Mouse (Mus musculus) limb, embryonic 11.5 days (tissue): ENCODE measurements around the gene Tle6. TPM values are rescaled to one million over a fixed set of nuclear protein-coding genes. Genes with fewer than 3 reads are reported as not detected.
A peak's percentile ranks its signal among the peaks of the same experiment; 100 is the strongest.

ENCODE experiments used
- ATAC-seq: fragments of 200-750 bp; cut with Nextera tagmentation; 2 replicates; pipeline ENCODE4 v1.8.0; 2017; ENCODE audit warnings: low read depth; ENCODE audit not compliant: insufficient number of reproducible peaks, low FRiP score, low TSS enrichment
- DNase-seq: peaks from one replicate; pipeline ENCODE4 v3.0.0-alpha.2; 2015; ENCODE audit warnings: low spot score
- H3K27ac ChIP-seq: fragments of 300-500 bp; sonication (generic); replicated peaks from 2 replicates; pipeline ENCODE4 v1.5.1; 2014; ENCODE audit warnings: low read depth, mild to moderate bottlenecking, low read length
- H3K27me3 ChIP-seq: fragments of 300-500 bp; sonication (generic); 2 replicates; pipeline ENCODE4 v1.6.1; 2014; ENCODE audit warnings: mild to moderate bottlenecking, low read length, mixed read lengths; ENCODE audit not compliant: control insufficient read depth, insufficient read depth
- H3K36me3 ChIP-seq: fragments of 300-500 bp; sonication (generic); 2 replicates; pipeline ENCODE4 v1.6.1; 2014; ENCODE audit warnings: mild to moderate bottlenecking, low read length, moderate library complexity, mixed read lengths; ENCODE audit not compliant: control insufficient read depth, insufficient read depth
- H3K4me1 ChIP-seq: fragments of 300-500 bp; sonication (generic); 2 replicates; pipeline ENCODE4 v1.6.1; 2014; ENCODE audit warnings: low read length, mixed read lengths; ENCODE audit not compliant: control insufficient read depth, insufficient read depth
- H3K4me2 ChIP-seq: fragments of 300-500 bp; sonication (generic); 2 replicates; pipeline ENCODE4 v1.6.1; 2014; ENCODE audit warnings: low read depth, mild to moderate bottlenecking, moderate library complexity; ENCODE audit not compliant: severe bottlenecking
- H3K4me3 ChIP-seq: fragments of 300-500 bp; sonication (generic); 2 replicates; pipeline ENCODE4 v1.5.1; 2014; ENCODE audit warnings: low read depth, low read length
- H3K9ac ChIP-seq: fragments of 300-500 bp; sonication (generic); 2 replicates; pipeline ENCODE4 v1.6.1; 2014; ENCODE audit warnings: mild to moderate bottlenecking, low read length
- H3K9me3 ChIP-seq: fragments of 300-500 bp; sonication (generic); 2 replicates; pipeline ENCODE4 v1.6.1; 2016; ENCODE audit warnings: low read length; ENCODE audit not compliant: control insufficient read depth
- WGBS: fragments of 180-500 bp; shearing (Covaris S2); extraction: QIAGEN DNeasy Blood & Tissue Kit; methylation state at CpG from one replicate; pipeline ENCODE4 v1.1.7; 2014; 5-methylcytosine and 5-hydroxymethylcytosine counted together
- polyA plus RNA-seq: library from polyadenylated mRNA; unstranded; fragments of >200 nt; fragmentation: Nextera tagmentation; extraction: Ambion mirVana; gene quantifications from 2 replicates; pipeline ENCODE4 v1.2.1, GENCODE M21; 2014

The Tle6 gene
- polyA plus RNA-seq, 1 experiment from 2014 or later: 11.6 TPM

- peak overlapping the region; percentile 86; the same call in 1 of the 2 replicates for H3K9ac ChIP-seq
- no peak overlapping the region for H3K4me3 ChIP-seq
- H3K27me3 ChIP-seq: no peaks in the 10 kb centered on the region
- ATAC-seq (no peak), DNase-seq (no peak)
- no peaks in the 10 kb centered on the region for H3K9me3 ChIP-seq
- H3K27ac ChIP-seq: no peak overlapping the region
- H3K4me2 ChIP-seq: peak overlapping the region; percentile 94
- 76% methylated on average over 7 of the region's 7 CpGs for WGBS
- no peaks in the 10 kb centered on the region for H3K36me3 ChIP-seq
- H3K4me1 ChIP-seq: peaks cover 16% of the 10 kb centered on the region
Measured at GRCm38 (mm10) chr10:81542727-81543460, 58.0 kb downstream of the Tle6 start.

- no peaks in the 10 kb centered on the region for H3K9me3 ChIP-seq
- WGBS: 91% methylated on average over 10 of the region's 10 CpGs
- ATAC-seq (no peak), DNase-seq (no peak)
- H3K4me1 ChIP-seq: peaks cover 16% of the 10 kb centered on the region
- peaks cover 3% of the 10 kb centered on the region; the same call in 1 of the 2 replicates for H3K36me3 ChIP-seq
- H3K4me3 ChIP-seq: no peak overlapping the region
- H3K27ac ChIP-seq: no peak overlapping the region; the same call in 1 of the 2 replicates
- peak overlapping the region; percentile 30; the same call in 1 of the 2 replicates for H3K9ac ChIP-seq
- no peaks in the 10 kb centered on the region for H3K27me3 ChIP-seq
- H3K4me2 ChIP-seq: no peak overlapping the region
Measured at GRCm38 (mm10) chr10:81541803-81542202, 59.1 kb downstream of the Tle6 start.

- Histone ChIP-seq H3K9ac (no peak overlapping the region), H3K4me2 (no peak overlapping the region), H3K27ac (no peak overlapping the region), H3K27me3 (no peaks in the 10 kb centered on the region), H3K4me1 (peaks cover 16% of the 10 kb centered on the region), H3K4me3 (no peak overlapping the region), H3K9me3 (no peaks in the 10 kb centered on the region), H3K36me3 (peaks cover 3% of the 10 kb centered on the region; the same call in 1 of the 2 replicates)
- no peak for DNase-seq
- WGBS: 95% methylated on average over 5 of the region's 5 CpGs
- ATAC-seq: no peak
Measured at GRCm38 (mm10) chr10:81541363-81541762, 59.5 kb downstream of the Tle6 start.

Other genes starting within 250 kb of the Tle6 start
- 4.7 and 5.9 TPM in 2 replicates for gene Mfsd12, start 243.6 kb downstream of the Tle6 start, polyA plus RNA-seq
- gene 4930404N11Rik, start 235.3 kb downstream of the Tle6 start, polyA plus RNA-seq: 0.21 and 0.45 TPM in 2 replicates
- gene Fzr1, start 222.6 kb downstream of the Tle6 start, polyA plus RNA-seq: 107 and 119 TPM in 2 replicates
- gene Dohh, start 216.6 kb downstream of the Tle6 start, polyA plus RNA-seq: 53.7 and 55.7 TPM in 2 replicates
- gene Gm48551, start 216.6 kb downstream of the Tle6 start, polyA plus RNA-seq: 2.1 and 2.8 TPM in 2 replicates
- 0.40 and 1.0 TPM in 2 replicates for gene Gm48552, start 212.1 kb downstream of the Tle6 start, polyA plus RNA-seq
- gene Smim24, start 208.0 kb downstream of the Tle6 start, polyA plus RNA-seq: 3.4 and 3.5 TPM in 2 replicates
- gene Nfic, start 145.4 kb downstream of the Tle6 start, polyA plus RNA-seq: 16.7 and 18.7 TPM in 2 replicates
- gene Celf5, start 118.4 kb downstream of the Tle6 start, polyA plus RNA-seq: 0.33 and 0.77 TPM in 2 replicates
- 60.3 and 66.8 TPM in 2 replicates for gene Ncln, start 104.7 kb downstream of the Tle6 start, polyA plus RNA-seq
- gene S1pr4, start 100.9 kb downstream of the Tle6 start, polyA plus RNA-seq: 0.10 and 0.43 TPM in 2 replicates
- gene Gna15, start 76.8 kb downstream of the Tle6 start, polyA plus RNA-seq: 0.99 and 1.1 TPM in 2 replicates
- gene Gna11, start 55.9 kb downstream of the Tle6 start, polyA plus RNA-seq: 80.3 and 82.1 TPM in 2 replicates
- 259 and 343 TPM in 2 replicates for gene Aes, start 41.6 kb downstream of the Tle6 start, polyA plus RNA-seq
- 13.7 and 18.4 TPM in 2 replicates for gene Tle2, start 26.5 kb downstream of the Tle6 start, polyA plus RNA-seq
- 0.63 and 1.5 TPM in 2 replicates for gene BC025920, start 5.2 kb upstream of the Tle6 start, polyA plus RNA-seq
- gene Sirt6, start 26.7 kb upstream of the Tle6 start, polyA plus RNA-seq: 46.2 and 46.5 TPM in 2 replicates
- gene Ankrd24, start 27.5 kb upstream of the Tle6 start, polyA plus RNA-seq: 4.3 and 5.5 TPM in 2 replicates
- gene Gm10778, start 48.0 kb upstream of the Tle6 start, polyA plus RNA-seq: 5.5 and 6.2 TPM in 2 replicates
- gene Zfp433, start 103.8 kb upstream of the Tle6 start, polyA plus RNA-seq: 17.2 and 17.3 TPM in 2 replicates
- gene Gm3055, start 170.1 kb upstream of the Tle6 start, polyA plus RNA-seq: 10.6 and 11.9 TPM in 2 replicates
- gene Gm4767, start 211.1 kb upstream of the Tle6 start, polyA plus RNA-seq: 3.2 and 4.4 TPM in 2 replicates